Mouse (Mus musculus) left cerebral cortex, adult 18-20 months (tissue): ENCODE results near the gene Ccdc36. TPM values are rescaled to one million over a fixed set of nuclear protein-coding genes. Genes with fewer than 3 reads are reported as not detected.

ENCODE experiments used
- DNase-seq, 2 experiments: peaks; one replicate each; pipeline ENCODE4 v3.0.0; 2021 to 2022; ENCODE audit warnings: low spot score in 2 of 2, mixed read lengths in 1 of 2
- long read RNA-seq, 2 experiments: library from polyadenylated mRNA; stranded (forward); transcript quantifications; one replicate each; pipeline ENCODE4 v2.0.0; 2021
- total RNA-seq, 2 experiments: library from RNA; stranded (reverse); gene quantifications; 2 replicates each; pipeline ENCODE4 v1.2.3; 2021

Gene Ccdc36
- under 1 TPM; 0.23 TPM for total RNA-seq
- long read RNA-seq, experiment 1, result 0 reads
- long read RNA-seq, experiment 2, partial matches to known transcripts, result 0 of 1 reads
- long read RNA-seq, experiment 2, other reads (novel, unspliced or antisense), result 1 of 1 reads

GRCm38 (mm10) chr9:108428384-108428783 lies at the start of gene Ccdc36:
TSS of gene Ccdc36 (minus strand) at chr9:108428484.
- no peak for DNase-seq

- no peak for DNase-seq
Observed at GRCm38 (mm10) chr9:108474528-108474927, 46.2 kb upstream of the Ccdc36 start.

GRCm38 (mm10) chr9:108469845-108470244 lies 41.6 kb upstream of the Ccdc36 start:
- no peak for DNase-seq

- no peak for DNase-seq
Observed at GRCm38 (mm10) chr9:108469430-108469829, 41.1 kb upstream of the Ccdc36 start.

- no peak for DNase-seq
Observed at GRCm38 (mm10) chr9:108466219-108466618, 37.9 kb upstream of the Ccdc36 start.

- DNase-seq, result no peak
Observed at GRCm38 (mm10) chr9:108463713-108464112, 35.4 kb upstream of the Ccdc36 start.

- no peak for DNase-seq
Observed at GRCm38 (mm10) chr9:108462192-108462591, 33.9 kb upstream of the Ccdc36 start.

- no peak for DNase-seq
Observed at GRCm38 (mm10) chr9:108461675-108462074, 33.4 kb upstream of the Ccdc36 start.

- no peak for DNase-seq
Observed at GRCm38 (mm10) chr9:108461181-108461631, 32.9 kb upstream of the Ccdc36 start, which contains the start of gene Klhdc8b. TSS of gene Klhdc8b (minus strand) at chr9:108461581.

- DNase-seq, result peak; percentile 84 to 88
Observed at GRCm38 (mm10) chr9:108460319-108461178, 32.3 kb upstream of the Ccdc36 start, which contains the start of gene Ccdc71. TSS of gene Ccdc71 (plus strand) at chr9:108460527.

- DNase-seq, result no peak
Observed at GRCm38 (mm10) chr9:108459939-108460318, 31.6 kb upstream of the Ccdc36 start.

GRCm38 (mm10) chr9:108456953-108457352 lies 28.7 kb upstream of the Ccdc36 start:
- no peak for DNase-seq

GRCm38 (mm10) chr9:108455747-108456571 lies 27.7 kb upstream of the Ccdc36 start:
- DNase-seq, result no peak

- no peak for DNase-seq
Observed at GRCm38 (mm10) chr9:108454429-108454828, 26.1 kb upstream of the Ccdc36 start.

- DNase-seq, result no peak
Observed at GRCm38 (mm10) chr9:108453458-108453857, 25.2 kb upstream of the Ccdc36 start.

GRCm38 (mm10) chr9:108452911-108453310 lies 24.6 kb upstream of the Ccdc36 start:
- DNase-seq, result no peak

GRCm38 (mm10) chr9:108452291-108452906 lies 24.1 kb upstream of the Ccdc36 start:
- DNase-seq, result peak; percentile 86 to 94

GRCm38 (mm10) chr9:108451519-108452160 lies 23.4 kb upstream of the Ccdc36 start:
- no peak for DNase-seq

GRCm38 (mm10) chr9:108451170-108451493 lies 22.8 kb upstream of the Ccdc36 start:
- DNase-seq, result no peak

GRCm38 (mm10) chr9:108450292-108451169 lies 22.2 kb upstream of the Ccdc36 start:
- DNase-seq, result peak; percentile 60 to 72
